Mouse (Mus musculus) E14TG2a.4 (cell line): ENCODE results near the gene Rwdd4a.

Experiments
- CTCF ChIP-seq: conservative IDR thresholded peaks from 2 replicates; pipeline ENCODE4 v1.5.1; 2014; ENCODE audit warnings: low read length
- NANOG ChIP-seq: IDR thresholded peaks from 2 replicates; pipeline ENCODE4 v1.6.1; 2014; ENCODE audit warnings: borderline replicate concordance, low read length, mixed read lengths
- POU5F1 ChIP-seq: IDR thresholded peaks from 2 replicates; pipeline ENCODE4 v1.6.1; 2014; ENCODE audit warnings: low read length, borderline replicate concordance

- TF ChIP-seq CTCF: no peak
- TF ChIP-seq POU5F1: no peak
- TF ChIP-seq NANOG: no peak
These were observed 34.6 kb downstream of the Rwdd4a start for GRCm38 (mm10) chr8:47568098-47568497.
